Mouse (Mus musculus) cortical plate, adult 2 months (tissue): Measurements from ENCODE around the gene Zcchc2.

Source experiments
- CTCF ChIP-seq: fragments of 200-500 bp; IDR thresholded peaks from 2 replicates; pipeline ENCODE4 v1.5.1; 2011; ENCODE audit warnings: mild to moderate bottlenecking, control low read depth, low read length; ENCODE audit not compliant: insufficient read depth; ENCODE audit errors: extremely low read depth
- POLR2A ChIP-seq: fragments of 200-500 bp; IDR thresholded peaks from 2 replicates; pipeline ENCODE4 v1.6.1; 2011; ENCODE audit warnings: mild to moderate bottlenecking, low read length, control low read depth; ENCODE audit not compliant: insufficient read depth; ENCODE audit errors: extremely low read depth

DNA sequence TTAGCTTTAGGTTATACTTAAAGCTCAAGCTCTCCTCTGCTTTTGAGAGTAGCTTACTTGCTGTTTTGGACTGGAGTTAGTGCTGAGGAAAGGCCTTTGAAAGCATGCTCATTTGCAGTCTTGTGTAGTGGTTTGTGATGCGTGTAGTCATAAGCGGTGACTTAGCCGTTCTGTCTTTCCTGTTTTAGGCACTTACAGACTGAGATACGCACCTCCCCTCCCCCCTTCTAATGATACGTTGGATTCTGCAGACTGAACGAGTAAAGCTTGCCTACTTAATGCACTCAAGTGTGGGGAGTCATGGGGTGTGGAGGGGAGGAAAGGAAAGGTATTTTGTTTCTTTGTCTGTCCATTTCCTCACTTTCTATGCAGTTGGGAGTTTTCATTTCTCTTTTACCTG is 41.7 kb downstream of the Zcchc2 start:
- TF ChIP-seq CTCF (no peak), POLR2A (no peak)
